Mouse (Mus musculus) megakaryocyte, embryonic 14.5 days (primary cell): Measurements from ENCODE around the gene Anks1b.

Source experiments
- FLI1 ChIP-seq: IDR thresholded peaks from 2 replicates; pipeline ENCODE4 v1.6.1; 2012; ENCODE audit warnings: low read length, inconsistent platforms, mixed read lengths
- GATA1 ChIP-seq: IDR thresholded peaks from 3 replicates; pipeline ENCODE4 v1.6.1; 2012; ENCODE audit warnings: mixed read lengths, low read length, inconsistent platforms, borderline replicate concordance

- TF ChIP-seq GATA1 (no peak), FLI1 (no peak)
These were observed 940.0 kb downstream of the Anks1b start for GRCm38 (mm10) chr10:90813326-90813725.
